Mouse (Mus musculus): ENCODE results near the gene Tmbim6. TPM values are rescaled to one million over a fixed set of nuclear protein-coding genes. Genes with fewer than 3 reads are reported as not detected.

The Tmbim6 gene
- polyA plus RNA-seq, 2 experiments = 99.7 to 187 TPM

DNA sequence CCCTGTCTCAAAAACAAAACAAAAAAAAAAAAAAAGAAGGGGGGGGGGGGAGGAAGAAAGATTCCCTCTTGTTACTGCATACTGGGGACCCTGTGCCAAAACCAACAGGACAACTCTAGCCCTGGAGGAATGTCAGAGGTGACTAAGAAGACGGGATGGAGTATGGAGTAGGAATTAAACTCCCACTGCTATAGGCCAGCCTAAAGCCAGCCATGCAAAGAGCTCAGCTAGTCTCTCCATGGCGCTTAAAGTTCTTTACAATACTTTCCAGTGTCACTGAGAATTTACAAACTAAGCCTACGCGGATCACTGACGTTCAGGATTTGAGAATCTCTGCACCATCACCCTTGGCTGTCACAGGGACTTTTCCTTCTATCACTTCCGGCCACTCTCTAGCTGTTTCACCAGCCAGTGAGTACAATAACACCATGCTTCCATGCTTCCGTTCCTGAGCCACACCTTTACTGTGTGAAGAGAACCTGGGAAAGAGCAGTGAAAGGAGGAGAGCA, 28.6 kb upstream of the Tmbim6 start:
- no peak for DNase-seq (ENCODE audit: low read depth in 3 of 3, low spot score in 3 of 3)
- peaks cover 3% of the 10 kb centered on the region for H3K27me3 ChIP-seq (ENCODE audit: control insufficient read depth, insufficient read depth, low read length)
- peaks cover 0 to 2% of the 10 kb centered on the region in 2 experiments; a peak in 2 of 4 replicates for H3K4me1 ChIP-seq (replicated peaks; ENCODE audit: control insufficient read depth in 2 of 2, insufficient read depth in 2 of 2, low read length in 1 of 2)
- H3K9ac ChIP-seq (replicated peaks) = no peak overlapping the region
- no peak for TF ChIP-seq CTCF (IDR thresholded peaks at IDR 0.05; ENCODE audit: low read depth)
- TF ChIP-seq EP300 (IDR thresholded peaks at IDR 0.05; ENCODE audit: low read depth) = no peak
- H3K4me3 ChIP-seq (ENCODE audit: insufficient read depth in 1 of 2, low read depth in 2 of 2, low read length in 2 of 2) = no peak overlapping the region
- no peak overlapping the region for H3K27ac ChIP-seq
- no peaks in the 10 kb centered on the region for H3K9me3 ChIP-seq (ENCODE audit: control insufficient read depth, low read length)
- no peaks in the 10 kb centered on the region for H3K36me3 ChIP-seq (replicated peaks; ENCODE audit: control insufficient read depth, insufficient read depth, low read depth)
- no peak for ATAC-seq (ENCODE audit: insufficient read depth)
- H3K4me2 ChIP-seq (ENCODE audit: low read depth) = no peak overlapping the region
- 56% methylated on average over 7 of the region's 7 CpGs for WGBS (ENCODE audit: insufficient replicate concordance)

DNA sequence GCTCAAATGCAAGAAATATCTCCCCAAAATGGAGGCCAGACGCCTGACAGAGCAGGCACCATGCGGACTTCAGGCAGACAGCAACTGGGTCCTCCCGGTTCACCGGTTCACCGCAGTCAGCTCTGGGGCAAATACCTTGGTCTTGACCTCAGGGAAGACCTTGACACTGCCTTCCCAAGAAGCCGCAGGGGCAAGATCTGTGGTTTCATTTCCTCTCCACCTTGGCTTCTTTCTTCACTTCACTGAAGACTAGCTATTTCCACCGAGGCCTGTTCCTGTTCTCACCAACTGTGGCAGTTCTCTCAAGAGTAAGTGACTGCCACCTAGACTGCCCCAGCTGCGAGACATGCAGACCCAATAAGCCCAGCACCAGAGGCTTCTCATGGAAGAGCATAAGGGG, 27.8 kb upstream of the Tmbim6 start:
- Histone ChIP-seq H3K27ac (no peak overlapping the region), H3K4me3 (ENCODE audit: insufficient read depth in 1 of 2, low read depth in 2 of 2, low read length in 2 of 2) (no peak overlapping the region), H3K4me1 (replicated peaks; ENCODE audit: control insufficient read depth in 2 of 2, insufficient read depth in 2 of 2, low read length in 1 of 2) (peaks cover 0 to 3% of the 10 kb centered on the region in 2 experiments; a peak in 2 of 4 replicates), H3K9ac (replicated peaks) (no peak overlapping the region), H3K27me3 (ENCODE audit: control insufficient read depth, insufficient read depth, low read length) (peaks cover 12% of the 10 kb centered on the region), H3K4me2 (ENCODE audit: low read depth) (no peak overlapping the region), H3K36me3 (replicated peaks; ENCODE audit: control insufficient read depth, insufficient read depth, low read depth) (no peaks in the 10 kb centered on the region), H3K9me3 (ENCODE audit: control insufficient read depth, low read length) (no peaks in the 10 kb centered on the region)
- ATAC-seq (ENCODE audit: insufficient read depth) (no peak), DNase-seq (ENCODE audit: low read depth in 3 of 3, low spot score in 3 of 3) (no peak)
- WGBS (ENCODE audit: insufficient replicate concordance) = 25% methylated on average over 8 of the region's 8 CpGs
- no peak for TF ChIP-seq EP300 (IDR thresholded peaks at IDR 0.05; ENCODE audit: low read depth)

DNA sequence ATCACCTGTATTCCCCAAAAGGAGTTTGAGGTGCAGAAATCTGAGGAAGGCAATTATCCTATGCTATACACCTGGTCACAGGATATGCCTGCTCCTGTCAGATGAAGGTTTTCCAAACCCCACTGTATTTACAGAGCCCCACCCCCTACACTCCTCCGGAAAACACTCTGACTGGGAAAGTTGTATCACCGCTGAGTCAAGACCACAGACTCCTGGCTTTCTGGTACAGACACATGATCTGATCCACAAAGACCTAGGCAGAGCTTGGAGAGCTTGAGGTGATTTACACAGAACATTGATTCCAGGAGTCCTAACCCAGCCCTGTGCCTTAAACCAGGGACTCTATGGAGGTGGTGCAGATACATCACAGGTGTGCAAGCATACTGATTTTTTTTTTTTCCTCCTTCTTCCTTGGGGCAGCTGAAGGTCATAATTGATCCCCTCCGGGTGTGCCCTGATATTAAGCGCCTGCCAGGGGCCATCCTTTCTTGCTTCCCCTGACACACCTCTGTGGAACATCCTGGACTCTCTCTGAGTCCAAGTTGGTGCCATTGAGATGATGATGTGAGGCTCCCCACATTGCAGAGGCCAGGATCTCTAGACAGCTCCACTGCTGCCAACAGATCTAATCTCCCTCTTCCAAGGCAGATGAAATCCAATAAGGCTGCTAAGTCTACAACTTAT, 24.0 kb upstream of the Tmbim6 start:
- H3K4me2 ChIP-seq (ENCODE audit: low read depth) = peak overlapping the region; percentile 64
- H3K27ac ChIP-seq = no peak overlapping the region
- H3K4me3 ChIP-seq (ENCODE audit: insufficient read depth in 1 of 2, low read depth in 2 of 2, low read length in 2 of 2) = no peak overlapping the region
- H3K4me1 ChIP-seq (replicated peaks; ENCODE audit: control insufficient read depth in 2 of 2, insufficient read depth in 2 of 2, low read length in 1 of 2) = peaks cover 0 to 3% of the 10 kb centered on the region in 2 experiments; a peak in 2 of 4 replicates
- WGBS (ENCODE audit: insufficient replicate concordance) = 40% methylated on average over 4 of the region's 4 CpGs
- DNase-seq (ENCODE audit: low read depth in 3 of 3, low spot score in 3 of 3) (no peak), ATAC-seq (ENCODE audit: insufficient read depth) (no peak)
- H3K9ac ChIP-seq (replicated peaks) = no peak overlapping the region
- peaks cover 23% of the 10 kb centered on the region for H3K27me3 ChIP-seq (ENCODE audit: control insufficient read depth, insufficient read depth, low read length)
- H3K36me3 ChIP-seq (replicated peaks; ENCODE audit: control insufficient read depth, insufficient read depth, low read depth) = no peaks in the 10 kb centered on the region
- H3K9me3 ChIP-seq (ENCODE audit: control insufficient read depth, low read length) = no peaks in the 10 kb centered on the region
- TF ChIP-seq CTCF (IDR thresholded peaks at IDR 0.05; ENCODE audit: low read depth) (no peak), EP300 (IDR thresholded peaks at IDR 0.05; ENCODE audit: low read depth) (no peak)

DNA sequence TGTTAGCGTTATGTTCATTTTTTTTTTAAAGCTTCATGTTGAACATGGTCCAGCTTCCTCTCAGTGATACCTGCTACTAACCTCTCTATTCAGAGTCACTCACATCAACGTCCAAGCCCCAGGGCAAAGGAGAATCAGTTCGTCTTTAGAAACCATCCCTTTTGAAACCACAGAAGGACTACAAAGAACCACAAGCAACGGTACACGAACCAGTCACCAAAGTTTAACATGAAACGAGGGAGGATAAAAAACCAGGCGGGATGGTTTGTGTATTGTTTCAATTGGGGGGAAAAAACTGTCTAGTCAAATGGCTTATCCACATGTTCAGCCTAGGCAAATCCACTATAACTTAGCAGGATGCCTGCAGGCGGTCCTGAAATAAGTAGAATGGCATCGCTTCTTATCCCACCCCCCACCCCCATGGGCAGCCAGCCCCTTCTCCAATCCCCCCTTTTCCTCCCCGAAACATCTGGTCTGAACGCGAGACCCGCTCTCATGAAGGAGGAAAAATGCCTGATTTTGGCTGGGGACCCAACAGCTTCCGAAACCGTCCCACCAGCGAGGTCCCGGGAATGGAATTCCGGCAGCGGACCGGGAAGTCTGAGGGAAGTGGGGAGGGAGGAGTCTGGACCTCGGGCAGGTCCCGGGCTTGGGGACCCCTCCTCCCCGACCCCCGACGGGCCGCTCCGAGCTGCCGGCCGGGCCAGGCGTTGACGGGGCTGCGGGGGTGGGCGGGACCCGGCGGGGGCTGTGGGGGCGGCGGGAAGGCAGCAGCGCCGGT, 23.1 kb upstream of the Tmbim6 start:
- H3K9ac ChIP-seq (replicated peaks) = peak overlapping the region; percentile 16
- TF ChIP-seq CTCF (IDR thresholded peaks at IDR 0.05; ENCODE audit: low read depth) (no peak), EP300 (IDR thresholded peaks at IDR 0.05; ENCODE audit: low read depth) (no peak)
- H3K27ac ChIP-seq = no peak overlapping the region

DNA sequence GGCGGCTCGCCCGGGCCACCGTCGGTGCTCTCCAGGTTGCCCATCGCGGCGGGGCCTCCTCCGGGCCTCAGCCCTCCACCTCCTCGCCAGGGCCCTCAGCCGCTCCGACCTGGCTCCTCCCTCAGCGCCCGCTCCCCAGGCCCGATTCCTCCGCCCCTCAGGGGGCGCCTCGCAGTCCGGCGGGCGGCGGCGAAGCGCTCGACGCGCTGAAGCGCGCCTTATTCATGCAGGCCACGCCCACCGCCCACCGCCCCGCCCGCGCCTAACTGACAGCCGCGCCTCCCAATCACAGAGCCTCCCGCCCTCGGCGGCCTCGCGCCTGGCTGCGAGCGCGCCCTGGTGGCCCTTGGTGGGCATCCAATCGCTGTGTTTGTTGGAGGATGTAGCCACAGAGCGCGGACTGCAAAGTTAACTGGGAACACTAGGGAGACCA, 22.4 kb upstream of the Tmbim6 start, which contains the start of gene Fmnl3:
Gene Fmnl3, minus strand, starts transcription at position 224 of the 433 bp plus-strand sequence.
- peak within 1 kb of the TSS; percentile 64 for H3K4me2 ChIP-seq (ENCODE audit: low read depth)
- no peaks in the 10 kb centered on the region for H3K9me3 ChIP-seq (ENCODE audit: control insufficient read depth, low read length)
- whole genome bisulfite sequencing (ENCODE audit: insufficient replicate concordance) = under 1% methylated on average over 47 of the region's 48 CpGs
- H3K9ac ChIP-seq (replicated peaks) = peak within 1 kb of the TSS; percentile 16
- peak; percentile 85 for ATAC-seq (ENCODE audit: insufficient read depth)
- peak; percentile 60 to 64 (median 62) for DNase-seq (ENCODE audit: low read depth in 3 of 3, low spot score in 3 of 3)
- TF ChIP-seq EP300 (IDR thresholded peaks at IDR 0.05; ENCODE audit: low read depth) (no peak), CTCF (IDR thresholded peaks at IDR 0.05; ENCODE audit: low read depth) (peak; percentile 82)
- H3K4me1 ChIP-seq (replicated peaks; ENCODE audit: control insufficient read depth in 2 of 2, insufficient read depth in 2 of 2, low read length in 1 of 2) = peaks cover 0 to 3% of the 10 kb centered on the region in 2 experiments; a peak in 2 of 4 replicates
- H3K4me3 ChIP-seq (ENCODE audit: insufficient read depth in 1 of 2, low read depth in 2 of 2, low read length in 2 of 2) = peak within 1 kb of the TSS; percentile 54 to 65
- no peaks in the 10 kb centered on the region for H3K36me3 ChIP-seq (replicated peaks; ENCODE audit: control insufficient read depth, insufficient read depth, low read depth)
- H3K27ac ChIP-seq = no peak within 1 kb of the TSS
- H3K27me3 ChIP-seq (ENCODE audit: control insufficient read depth, insufficient read depth, low read length) = peaks cover 23% of the 10 kb centered on the region

More for the DNA sequence above, 23.1 kb upstream of the Tmbim6 start:
- H3K4me3 ChIP-seq (ENCODE audit: insufficient read depth in 1 of 2, low read depth in 2 of 2, low read length in 2 of 2) = peak overlapping the region; percentile 54 to 65
- ATAC-seq (ENCODE audit: insufficient read depth) (no peak), DNase-seq (ENCODE audit: low read depth in 3 of 3, low spot score in 3 of 3) (no peak)
- peak overlapping the region; percentile 64 for H3K4me2 ChIP-seq (ENCODE audit: low read depth)
- 2% methylated on average over 37 of the region's 39 CpGs for WGBS (ENCODE audit: insufficient replicate concordance)
- H3K9me3 ChIP-seq (ENCODE audit: control insufficient read depth, low read length) = no peaks in the 10 kb centered on the region
- no peaks in the 10 kb centered on the region for H3K36me3 ChIP-seq (replicated peaks; ENCODE audit: control insufficient read depth, insufficient read depth, low read depth)
- H3K4me1 ChIP-seq (replicated peaks; ENCODE audit: control insufficient read depth in 2 of 2, insufficient read depth in 2 of 2, low read length in 1 of 2) = peaks cover 0 to 3% of the 10 kb centered on the region in 2 experiments; a peak in 2 of 4 replicates
- H3K27me3 ChIP-seq (ENCODE audit: control insufficient read depth, insufficient read depth, low read length) = peaks cover 23% of the 10 kb centered on the region

Measured in liver, embryonic 14.5 days (tissue).